ENCODE assay signal across 27 mouse cellular contexts in the genomic region with DNA sequence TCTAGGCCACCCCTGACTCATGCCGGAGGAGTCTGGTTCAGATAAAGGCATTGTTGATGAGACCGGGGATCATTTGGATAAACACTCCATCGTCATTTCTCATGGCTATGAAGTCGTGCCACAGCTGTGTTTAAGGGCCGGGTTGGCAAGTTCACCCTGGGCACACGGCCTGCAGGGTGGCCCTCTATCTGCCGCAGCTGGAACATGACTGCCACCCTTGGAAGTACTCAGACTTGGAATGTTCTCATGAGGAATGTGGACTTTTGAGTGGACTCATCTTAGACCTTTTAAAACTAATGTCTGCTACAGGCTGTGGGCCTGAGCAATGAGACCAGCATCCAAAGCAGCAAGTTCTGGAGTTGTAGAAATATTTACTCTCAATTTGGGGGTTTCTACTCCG. TPM values are rescaled to one million over a fixed set of nuclear protein-coding genes. Genes with fewer than 3 reads are reported as not detected.
"Had no signal": no experiment of that assay in that cellular context is flagged by ENCODE, and none has a peak within 500 bp of the region (broad histone marks: within the 10 kb centered on the region; RNA-seq: fewer than 3 reads in every experiment).

No protein-coding gene starts in this region.

- H3K27ac ChIP-seq: gastrocnemius, adult 2 months; heart, adult 2 months; heart, embryonic 13.5 days; heart, embryonic 15.5 days; hindbrain, embryonic 10.5 days; hindbrain, embryonic 12.5 days; hindbrain, embryonic 14.5 days; intestine, embryonic 15.5 days; layer of hippocampus, adult 2 months; left cerebral cortex, adult 2 months; limb, embryonic 10.5 days; limb, embryonic 12.5 days had no signal

- H3K4me2 ChIP-seq: heart, embryonic 11.5 days; heart, embryonic 13.5 days; heart, embryonic 15.5 days; hindbrain, embryonic 12.5 days; hindbrain, embryonic 14.5 days; intestine, embryonic 15.5 days; limb, embryonic 12.5 days; liver, embryonic 11.5 days had no signal

- H3K4me3 ChIP-seq: gastrocnemius, adult 2 months; heart, adult 2 months; heart, embryonic 13.5 days; heart, embryonic 15.5 days; hindbrain, embryonic 10.5 days; hindbrain, embryonic 12.5 days; intestine, embryonic 15.5 days; layer of hippocampus, adult 2 months; left cerebral cortex, adult 2 months; limb, embryonic 10.5 days; limb, embryonic 12.5 days had no signal

- H3K9me3 ChIP-seq: heart, embryonic 13.5 days; heart, embryonic 15.5 days; hindbrain, embryonic 10.5 days; hindbrain, embryonic 12.5 days; intestine, embryonic 15.5 days; limb, embryonic 10.5 days; limb, embryonic 12.5 days had no signal

- H3K9ac ChIP-seq: heart, embryonic 13.5 days; heart, embryonic 15.5 days; hindbrain, embryonic 12.5 days; hindbrain, embryonic 14.5 days; intestine, embryonic 15.5 days; limb, embryonic 12.5 days had no signal

- H3K4me1 ChIP-seq: heart, embryonic 13.5 days; heart, embryonic 15.5 days; intestine, embryonic 15.5 days; limb, embryonic 10.5 days had no signal

- DNase-seq: gastrocnemius, adult 2 months; gastrocnemius, postnatal 10 days; gastrocnemius, postnatal 25 days; heart, adult 2 months; heart, postnatal 14 days; heart, postnatal 4 days; kidney, adult 18-20 months; kidney, adult 8-10 months; kidney, postnatal 10 days; kidney, postnatal 36 days; liver had no signal

- H3K27me3 ChIP-seq: heart, embryonic 15.5 days; hindbrain, embryonic 12.5 days; intestine, embryonic 15.5 days; limb, embryonic 12.5 days had no signal

- H3K36me3 ChIP-seq: heart, embryonic 13.5 days; heart, embryonic 15.5 days; hindbrain, embryonic 10.5 days; hindbrain, embryonic 12.5 days; intestine, embryonic 15.5 days; limb, embryonic 10.5 days; limb, embryonic 12.5 days had no signal

- ATAC-seq: hindbrain, embryonic 16.5 days; inflammation-experienced regulatory T-cells, adult 6 months; intestine, embryonic 15.5 days; intestine, postnatal 0 days had no signal

RNA-seq across cellular contexts. Expression of a gene that starts 29.9 kb away (rescaled TPM):
- total RNA-seq: granulocyte monocyte progenitor cell, adult 5-6 weeks had no signal
- polyA plus RNA-seq: inflammation-experienced regulatory T-cells, adult 6 months; liver, embryonic 11.5 days had no signal
